Mouse (Mus musculus) cortical plate, adult 2 months (tissue): Measurements from ENCODE around the gene Zfp804a. TPM values are rescaled to one million over a fixed set of nuclear protein-coding genes. Genes with fewer than 3 reads are reported as not detected.

ENCODE experiments used
- H3K27ac ChIP-seq: fragments of 200-500 bp; 2 replicates; pipeline ENCODE4 v1.5.1; 2012; ENCODE audit warnings: low read length, control low read depth, inconsistent platforms; ENCODE audit not compliant: insufficient read depth
- H3K4me1 ChIP-seq: fragments of 200-500 bp; 2 replicates; pipeline ENCODE4 v1.6.1; 2011; ENCODE audit warnings: low read length; ENCODE audit not compliant: control insufficient read depth, insufficient read depth
- H3K4me3 ChIP-seq: fragments of 200-500 bp; 2 replicates; pipeline ENCODE4 v1.5.1; 2011; ENCODE audit warnings: mild to moderate bottlenecking, low read length, control low read depth; ENCODE audit not compliant: insufficient read depth
- CTCF ChIP-seq: fragments of 200-500 bp; IDR thresholded peaks from 2 replicates; pipeline ENCODE4 v1.5.1; 2011; ENCODE audit warnings: mild to moderate bottlenecking, control low read depth, low read length; ENCODE audit not compliant: insufficient read depth; ENCODE audit errors: extremely low read depth
- POLR2A ChIP-seq: fragments of 200-500 bp; IDR thresholded peaks from 2 replicates; pipeline ENCODE4 v1.6.1; 2011; ENCODE audit warnings: mild to moderate bottlenecking, low read length, control low read depth; ENCODE audit not compliant: insufficient read depth; ENCODE audit errors: extremely low read depth
- polyA plus RNA-seq: library from polyadenylated mRNA; depleted of rRNA; stranded (reverse); fragments of >200 nt; gene quantifications from 2 replicates; pipeline ENCODE4 v1.2.3, GENCODE M21; 2012

Zfp804a gene
- polyA plus RNA-seq, 1 experiment = 7.2 TPM

DNA sequence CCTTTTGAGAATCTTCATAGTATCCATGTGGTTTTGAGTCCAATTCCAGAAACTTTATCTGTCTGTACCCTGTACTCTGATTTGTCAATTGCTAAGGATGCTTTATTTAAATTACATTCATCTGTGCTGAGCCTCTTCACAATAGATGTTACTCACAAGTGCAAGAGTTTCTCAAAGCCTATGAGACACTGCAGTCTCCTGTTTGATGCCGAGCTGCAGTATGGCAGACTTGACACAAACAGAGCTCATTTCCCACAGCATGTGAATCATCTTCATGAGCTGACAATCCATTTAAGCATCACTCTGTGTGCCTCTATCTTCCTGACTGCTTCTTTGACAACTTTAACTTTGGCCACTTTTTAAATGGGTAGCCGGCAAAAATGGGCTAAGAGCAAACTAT is 60.6 kb downstream of the Zfp804a start:
- no peak for TF ChIP-seq POLR2A
- Histone ChIP-seq H3K27ac (no peak overlapping the region), H3K4me3 (no peak overlapping the region), H3K4me1 (no peaks in the 10 kb centered on the region)

DNA sequence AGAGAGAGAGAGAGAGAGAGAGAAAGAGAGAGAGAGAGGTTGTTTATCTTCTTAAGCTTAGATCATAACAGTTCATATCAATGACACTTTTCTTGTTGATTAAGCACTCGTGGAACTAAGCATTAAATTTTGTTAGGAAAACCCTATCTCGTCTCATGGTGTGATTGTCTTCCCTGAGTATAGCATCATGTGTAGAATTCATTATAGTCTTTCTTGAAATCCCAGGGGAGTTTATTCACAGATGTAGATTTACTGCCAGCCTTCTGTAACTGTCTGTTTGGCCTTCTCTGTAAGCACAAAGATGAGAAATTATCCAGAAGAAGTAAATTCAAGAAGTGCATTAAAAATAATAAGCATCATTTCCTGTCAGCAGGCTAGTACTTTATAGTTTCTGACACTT is 66.6 kb downstream of the Zfp804a start:
- Histone ChIP-seq H3K4me3 (no peak overlapping the region), H3K27ac (no peak overlapping the region), H3K4me1 (no peaks in the 10 kb centered on the region)
- TF ChIP-seq POLR2A = no peak
- no peak for TF ChIP-seq CTCF

GRCm38 (mm10) chr2:82178693-82179092 is 125.7 kb downstream of the Zfp804a start:
- TF ChIP-seq CTCF (no peak), POLR2A (no peak)
- Histone ChIP-seq H3K4me1 (no peaks in the 10 kb centered on the region), H3K27ac (no peak overlapping the region), H3K4me3 (no peak overlapping the region)

DNA sequence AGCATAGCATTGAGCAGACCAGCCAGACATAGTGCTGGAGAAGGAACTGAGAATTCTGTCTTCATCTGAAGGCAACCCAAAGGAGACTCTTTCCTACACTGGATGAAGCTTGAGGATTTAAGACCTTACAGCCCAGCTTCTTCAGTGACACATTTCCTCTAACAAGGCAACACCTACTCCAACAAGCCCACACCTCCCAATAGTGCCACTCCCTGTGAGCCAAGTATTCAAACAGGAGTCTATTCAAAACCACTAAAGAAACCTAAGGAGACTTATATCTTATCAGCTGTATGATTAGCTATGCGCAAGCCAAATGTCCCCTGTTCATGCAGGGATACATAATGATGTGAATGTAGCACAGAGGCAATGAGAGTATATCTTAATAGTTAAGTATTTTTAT is 128.0 kb downstream of the Zfp804a start:
- no peak for TF ChIP-seq CTCF
- TF ChIP-seq POLR2A = no peak
- no peak overlapping the region for H3K4me3 ChIP-seq
- H3K27ac ChIP-seq = no peak overlapping the region
- no peaks in the 10 kb centered on the region for H3K4me1 ChIP-seq

DNA sequence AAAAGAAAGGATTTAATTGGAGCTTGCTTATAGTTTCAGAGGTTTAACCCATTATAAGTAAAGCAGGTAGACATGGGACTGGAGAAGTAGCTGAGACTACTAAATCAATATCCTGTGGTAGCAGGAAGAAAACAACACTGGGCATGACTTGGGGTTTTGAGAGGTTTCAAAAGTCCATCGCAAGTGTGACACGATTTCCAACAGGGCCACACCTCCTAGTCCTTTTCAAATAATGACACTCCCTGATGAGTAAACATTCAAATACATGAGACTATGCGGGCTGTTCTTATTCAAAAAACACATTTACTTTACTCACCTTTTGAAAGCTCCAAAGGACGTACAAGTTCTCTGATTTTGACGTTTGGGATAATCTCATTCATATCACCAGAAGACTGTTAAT is 146.9 kb downstream of the Zfp804a start:
- Histone ChIP-seq H3K4me1 (no peaks in the 10 kb centered on the region), H3K4me3 (no peak overlapping the region), H3K27ac (no peak overlapping the region)
- no peak for TF ChIP-seq POLR2A
- TF ChIP-seq CTCF = no peak

GRCm38 (mm10) chr2:82200616-82201015 is 147.6 kb downstream of the Zfp804a start:
- H3K4me1 ChIP-seq = no peaks in the 10 kb centered on the region
- no peak overlapping the region for H3K4me3 ChIP-seq
- no peak overlapping the region for H3K27ac ChIP-seq
- TF ChIP-seq POLR2A (no peak), CTCF (no peak)

GRCm38 (mm10) chr2:82210605-82211004 is 157.6 kb downstream of the Zfp804a start:
- Histone ChIP-seq H3K4me1 (no peaks in the 10 kb centered on the region), H3K4me3 (no peak overlapping the region), H3K27ac (no peak overlapping the region)
- TF ChIP-seq POLR2A = no peak

- Histone ChIP-seq H3K27ac (no peak overlapping the region), H3K4me1 (no peaks in the 10 kb centered on the region), H3K4me3 (no peak overlapping the region)
- no peak for TF ChIP-seq POLR2A
- TF ChIP-seq CTCF = no peak
Observed at GRCm38 (mm10) chr2:82211972-82212371, 158.9 kb downstream of the Zfp804a start.

- Histone ChIP-seq H3K27ac (no peak overlapping the region), H3K4me1 (no peaks in the 10 kb centered on the region), H3K4me3 (no peak overlapping the region)
- TF ChIP-seq POLR2A (no peak), CTCF (no peak)
Observed at GRCm38 (mm10) chr2:82217873-82218272, 164.9 kb downstream of the Zfp804a start.

- TF ChIP-seq POLR2A (no peak), CTCF (no peak)
- no peaks in the 10 kb centered on the region for H3K4me1 ChIP-seq
- no peak overlapping the region for H3K4me3 ChIP-seq
- no peak overlapping the region for H3K27ac ChIP-seq
Observed at GRCm38 (mm10) chr2:82246020-82246419, 193.0 kb downstream of the Zfp804a start.
